Mouse (Mus musculus) ZHBTc4 (cell line): ENCODE measurements at regions not wholly inside any gene's neighbourhood (a gene's known extent, or its start where the extent isn't known, plus 50 kb on each side); places are given as distances from the start of the nearest gene placed in this dataset.

Source experiments
- DNase-seq: peaks from one replicate; pipeline ENCODE4 v3.0.0-alpha.2; 2011; ENCODE audit warnings: low read depth, low spot score

- no peak for DNase-seq
These were observed 142.8 kb downstream of the Ets2 start for GRCm38 (mm10) chr16:95844691-95845090.

GRCm38 (mm10) chr16:95842766-95843165 is 140.9 kb downstream of the Ets2 start:
- no peak for DNase-seq

GRCm38 (mm10) chr16:95839512-95840253 is 137.8 kb downstream of the Ets2 start:
- no peak for DNase-seq

- no peak for DNase-seq
These were observed 137.1 kb downstream of the Ets2 start for GRCm38 (mm10) chr16:95838886-95839430.

GRCm38 (mm10) chr16:95838478-95838846 is 136.6 kb downstream of the Ets2 start:
- DNase-seq: no peak

GRCm38 (mm10) chr16:95837723-95838477 is 136.0 kb downstream of the Ets2 start:
- DNase-seq: no peak

GRCm38 (mm10) chr16:95835941-95836340 is 134.1 kb downstream of the Ets2 start:
- DNase-seq: no peak

GRCm38 (mm10) chr16:95834556-95835288 is 132.8 kb downstream of the Ets2 start:
- no peak for DNase-seq

GRCm38 (mm10) chr16:95833455-95833854 is 131.6 kb downstream of the Ets2 start:
- DNase-seq: no peak

GRCm38 (mm10) chr16:95832346-95832739 is 130.5 kb downstream of the Ets2 start:
- no peak for DNase-seq

GRCm38 (mm10) chr16:95831566-95832345 is 129.9 kb downstream of the Ets2 start:
- peak; percentile 61 for DNase-seq

- DNase-seq: no peak
These were observed 125.5 kb downstream of the Ets2 start for GRCm38 (mm10) chr16:95827402-95827737.

- DNase-seq: no peak
These were observed 125.0 kb downstream of the Ets2 start for GRCm38 (mm10) chr16:95826681-95827401.

GRCm38 (mm10) chr16:95825723-95826122 is 123.8 kb downstream of the Ets2 start:
- no peak for DNase-seq

GRCm38 (mm10) chr16:95824720-95825534 is 123.1 kb downstream of the Ets2 start:
- no peak for DNase-seq

- DNase-seq: peak; percentile 20
These were observed 121.9 kb downstream of the Ets2 start for GRCm38 (mm10) chr16:95823803-95824202.

GRCm38 (mm10) chr16:95821080-95821479 is 119.2 kb downstream of the Ets2 start:
- DNase-seq: no peak

GRCm38 (mm10) chr16:95820606-95821005 is 118.7 kb downstream of the Ets2 start:
- DNase-seq: no peak

- peak; percentile 69 for DNase-seq
These were observed 118.1 kb downstream of the Ets2 start for GRCm38 (mm10) chr16:95820013-95820412.

GRCm38 (mm10) chr16:95815966-95816365 is 114.1 kb downstream of the Ets2 start:
- DNase-seq: no peak
